Mouse (Mus musculus): Measurements from ENCODE around the gene Gm8764. TPM values are rescaled to one million over a fixed set of nuclear protein-coding genes. Genes with fewer than 3 reads are reported as not detected.

The Gm8764 gene
- polyA plus RNA-seq, 1 experiment = not detected

DNA sequence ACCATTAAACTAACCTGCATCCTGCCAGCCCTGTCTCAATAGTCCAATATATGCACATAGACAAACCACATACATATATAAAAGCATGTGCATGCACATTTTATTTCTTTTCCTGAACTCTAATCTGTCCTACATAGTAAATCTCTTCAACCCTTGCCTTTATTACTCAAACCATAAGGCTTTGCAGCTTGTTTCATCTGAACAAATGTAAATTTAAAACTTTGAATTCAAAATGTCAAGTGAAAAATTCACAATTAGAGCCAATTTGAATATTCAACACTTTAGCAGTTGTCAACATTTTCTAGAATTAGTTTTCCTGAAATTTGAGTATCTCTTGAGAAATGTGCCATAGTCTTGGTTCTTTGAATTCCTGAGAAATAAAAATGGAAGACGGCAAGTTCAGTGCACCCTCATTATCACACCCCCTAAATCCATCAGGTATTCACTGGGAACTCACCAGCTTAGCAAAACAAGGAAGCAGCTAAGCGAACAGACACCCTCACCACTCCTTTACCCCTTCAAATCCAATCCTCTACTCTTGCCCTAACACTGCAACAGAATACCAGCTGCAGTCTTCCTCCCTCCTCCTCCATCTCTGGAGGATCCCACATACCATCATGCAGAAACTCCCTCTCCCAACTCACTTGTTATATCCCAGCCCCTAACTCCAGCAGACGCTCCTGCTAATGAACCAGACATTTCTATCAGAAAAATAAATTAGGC, 50.6 kb downstream of the Gm8764 start:
- H3K27ac ChIP-seq (ENCODE audit: control insufficient read depth, insufficient read depth, low read depth, low read length, poor library complexity) = no peak overlapping the region
- H3K4me3 ChIP-seq (replicated peaks; ENCODE audit: control insufficient read depth, low read depth, low read length) = no peak overlapping the region
- H3K4me1 ChIP-seq (ENCODE audit: control insufficient read depth, insufficient read depth, low read length) = no peaks in the 10 kb centered on the region
- WGBS = 78% methylated on average over 3 of the region's 3 CpGs
- TF ChIP-seq POLR2A (IDR thresholded peaks at IDR 0.05; ENCODE audit: borderline replicate concordance, control insufficient read depth, low read depth, low read length) = no peak
- TF ChIP-seq CTCF (IDR thresholded peaks at IDR 0.05; ENCODE audit: control insufficient read depth, insufficient read depth, low read length) = no peak

Other genes with a start within 250 kb of the Gm8764 start
- gene Gm21293, start 17.0 kb upstream of the Gm8764 start, polyA plus RNA-seq (2011; ENCODE audit: insufficient read depth, insufficient read length, low replicate concordance, missing spikeins) = not detected in 2 replicates
- not detected in 2 replicates for gene Gm6763, start 8.5 kb upstream of the Gm8764 start, polyA plus RNA-seq (2011; ENCODE audit: insufficient read depth, insufficient read length, low replicate concordance, missing spikeins)
- not detected in 2 replicates for gene Gm21304, start 8.5 kb downstream of the Gm8764 start, polyA plus RNA-seq (2011; ENCODE audit: insufficient read depth, insufficient read length, low replicate concordance, missing spikeins)
- not detected in 2 replicates for gene Gm21312, start 17.0 kb downstream of the Gm8764 start, polyA plus RNA-seq (2011; ENCODE audit: insufficient read depth, insufficient read length, low replicate concordance, missing spikeins)
- gene Gm20765, start 25.5 kb downstream of the Gm8764 start, polyA plus RNA-seq (2011; ENCODE audit: insufficient read depth, insufficient read length, low replicate concordance, missing spikeins) = not detected in 2 replicates
- not detected in 2 replicates for gene Gm4340, start 34.0 kb downstream of the Gm8764 start, polyA plus RNA-seq (2011; ENCODE audit: insufficient read depth, insufficient read length, low replicate concordance, missing spikeins)

Data from bone marrow, adult 2 months (tissue).